Mouse (Mus musculus): Measurements from ENCODE around the gene Hoxb7. TPM values are rescaled to one million over a fixed set of nuclear protein-coding genes. Genes with fewer than 3 reads are reported as not detected.

Hoxb7 gene
- polyA plus RNA-seq, 1 experiment from 2014 or later = 29.3 TPM

- Histone ChIP-seq H3K27ac (ENCODE audit: low read depth, low read length) (no peak overlapping the region), H3K9me3 (ENCODE audit: control insufficient read depth, low read length) (no peaks in the 10 kb centered on the region), H3K9ac (ENCODE audit: low read depth, low read length) (no peak overlapping the region), H3K4me2 (ENCODE audit: low read length) (no peak overlapping the region), H3K36me3 (ENCODE audit: control insufficient read depth, insufficient read depth, low read length) (no peaks in the 10 kb centered on the region), H3K27me3 (replicated peaks; ENCODE audit: control insufficient read depth, insufficient read depth, low read length) (peaks cover 78% of the 10 kb centered on the region), H3K4me1 (ENCODE audit: control insufficient read depth, insufficient read depth, low read depth, low read length) (peaks cover 4% of the 10 kb centered on the region; the same call in 1 of the 2 replicates), H3K4me3 (ENCODE audit: low read length) (no peak overlapping the region)
- 14% methylated on average over 7 of the region's 7 CpGs for WGBS
- ATAC-seq = no peak
Measured at GRCm38 (mm10) chr11:96267021-96267920, 19.2 kb upstream of the Hoxb7 start.

- 7% methylated on average over 1 of the region's 1 CpGs for WGBS
- ATAC-seq = no peak
- no peak overlapping the region for H3K4me2 ChIP-seq (ENCODE audit: low read length)
- H3K27ac ChIP-seq (ENCODE audit: low read depth, low read length) = no peak overlapping the region
- peaks cover 75% of the 10 kb centered on the region for H3K27me3 ChIP-seq (replicated peaks; ENCODE audit: control insufficient read depth, insufficient read depth, low read length)
- H3K9ac ChIP-seq (ENCODE audit: low read depth, low read length) = no peak overlapping the region
- no peaks in the 10 kb centered on the region for H3K36me3 ChIP-seq (ENCODE audit: control insufficient read depth, insufficient read depth, low read length)
- no peaks in the 10 kb centered on the region for H3K9me3 ChIP-seq (ENCODE audit: control insufficient read depth, low read length)
- peaks cover 7% of the 10 kb centered on the region; the same call in 1 of the 2 replicates for H3K4me1 ChIP-seq (ENCODE audit: control insufficient read depth, insufficient read depth, low read depth, low read length)
- H3K4me3 ChIP-seq (ENCODE audit: low read length) = no peak overlapping the region
Measured at GRCm38 (mm10) chr11:96268031-96268745, 18.2 kb upstream of the Hoxb7 start.

- H3K27me3 ChIP-seq (replicated peaks; ENCODE audit: control insufficient read depth, insufficient read depth, low read length) = peaks cover 76% of the 10 kb centered on the region
- peaks cover 7% of the 10 kb centered on the region; the same call in 1 of the 2 replicates for H3K4me1 ChIP-seq (ENCODE audit: control insufficient read depth, insufficient read depth, low read depth, low read length)
- no peaks in the 10 kb centered on the region for H3K36me3 ChIP-seq (ENCODE audit: control insufficient read depth, insufficient read depth, low read length)
- no peak for ATAC-seq
- no peak overlapping the region for H3K9ac ChIP-seq (ENCODE audit: low read depth, low read length)
- H3K4me3 ChIP-seq (ENCODE audit: low read length) = no peak overlapping the region
- H3K9me3 ChIP-seq (ENCODE audit: control insufficient read depth, low read length) = no peaks in the 10 kb centered on the region
- H3K4me2 ChIP-seq (ENCODE audit: low read length) = no peak overlapping the region; the same call in 1 of the 2 replicates
- no peak overlapping the region for H3K27ac ChIP-seq (ENCODE audit: low read depth, low read length)
- under 1% methylated on average over 19 of the region's 19 CpGs for WGBS
Measured at GRCm38 (mm10) chr11:96269869-96270268, 16.6 kb upstream of the Hoxb7 start.

GRCm38 (mm10) chr11:96270996-96271540 lies 15.4 kb upstream of the Hoxb7 start, which contains the start of gene Hoxb9:
TSS of gene Hoxb9 (plus strand) at chr11:96271457.
- Histone ChIP-seq H3K27ac (ENCODE audit: low read depth, low read length) (no peak within 1 kb of the TSS), H3K4me3 (ENCODE audit: low read length) (peak within 1 kb of the TSS; percentile 28), H3K27me3 (replicated peaks; ENCODE audit: control insufficient read depth, insufficient read depth, low read length) (peaks cover 77% of the 10 kb centered on the region), H3K4me2 (ENCODE audit: low read length) (peak within 1 kb of the TSS; percentile 48), H3K4me1 (ENCODE audit: control insufficient read depth, insufficient read depth, low read depth, low read length) (peaks cover 7% of the 10 kb centered on the region; the same call in 1 of the 2 replicates), H3K9ac (ENCODE audit: low read depth, low read length) (peak within 1 kb of the TSS; percentile 27), H3K9me3 (ENCODE audit: control insufficient read depth, low read length) (no peaks in the 10 kb centered on the region), H3K36me3 (ENCODE audit: control insufficient read depth, insufficient read depth, low read length) (no peaks in the 10 kb centered on the region)
- WGBS = 1% methylated on average over 36 of the region's 40 CpGs
- no peak for ATAC-seq

GRCm38 (mm10) chr11:96271541-96272011 lies 14.8 kb upstream of the Hoxb7 start:
- no peaks in the 10 kb centered on the region for H3K36me3 ChIP-seq (ENCODE audit: control insufficient read depth, insufficient read depth, low read length)
- under 1% methylated on average over 52 of the region's 52 CpGs for WGBS
- H3K27me3 ChIP-seq (replicated peaks; ENCODE audit: control insufficient read depth, insufficient read depth, low read length) = peaks cover 76% of the 10 kb centered on the region
- ATAC-seq = no peak
- peak overlapping the region; percentile 7; the same call in 1 of the 2 replicates for H3K9ac ChIP-seq (ENCODE audit: low read depth, low read length)
- peak overlapping the region; percentile 48 for H3K4me2 ChIP-seq (ENCODE audit: low read length)
- H3K27ac ChIP-seq (ENCODE audit: low read depth, low read length) = no peak overlapping the region
- H3K4me1 ChIP-seq (ENCODE audit: control insufficient read depth, insufficient read depth, low read depth, low read length) = peaks cover 7% of the 10 kb centered on the region; the same call in 1 of the 2 replicates
- no peaks in the 10 kb centered on the region for H3K9me3 ChIP-seq (ENCODE audit: control insufficient read depth, low read length)
- peak overlapping the region; percentile 28 for H3K4me3 ChIP-seq (ENCODE audit: low read length)

GRCm38 (mm10) chr11:96272024-96272921 lies 14.2 kb upstream of the Hoxb7 start:
- H3K36me3 ChIP-seq (ENCODE audit: control insufficient read depth, insufficient read depth, low read length) = no peaks in the 10 kb centered on the region
- peak overlapping the region; percentile 28 for H3K4me3 ChIP-seq (ENCODE audit: low read length)
- H3K9me3 ChIP-seq (ENCODE audit: control insufficient read depth, low read length) = no peaks in the 10 kb centered on the region
- H3K27me3 ChIP-seq (replicated peaks; ENCODE audit: control insufficient read depth, insufficient read depth, low read length) = peaks cover 75% of the 10 kb centered on the region
- WGBS = under 1% methylated on average over 58 of the region's 58 CpGs
- peaks cover 7% of the 10 kb centered on the region; the same call in 1 of the 2 replicates for H3K4me1 ChIP-seq (ENCODE audit: control insufficient read depth, insufficient read depth, low read depth, low read length)
- H3K27ac ChIP-seq (ENCODE audit: low read depth, low read length) = no peak overlapping the region
- ATAC-seq = peak; percentile 69
- peak overlapping the region; percentile 48 for H3K4me2 ChIP-seq (ENCODE audit: low read length)
- peak overlapping the region; percentile 27 for H3K9ac ChIP-seq (ENCODE audit: low read depth, low read length)

GRCm38 (mm10) chr11:96274428-96274827 lies 12.0 kb upstream of the Hoxb7 start:
- Histone ChIP-seq H3K27me3 (replicated peaks; ENCODE audit: control insufficient read depth, insufficient read depth, low read length) (peaks cover 70% of the 10 kb centered on the region), H3K9ac (ENCODE audit: low read depth, low read length) (no peak overlapping the region), H3K27ac (ENCODE audit: low read depth, low read length) (no peak overlapping the region), H3K4me3 (ENCODE audit: low read length) (no peak overlapping the region), H3K36me3 (ENCODE audit: control insufficient read depth, insufficient read depth, low read length) (no peaks in the 10 kb centered on the region), H3K4me2 (ENCODE audit: low read length) (no peak overlapping the region), H3K4me1 (ENCODE audit: control insufficient read depth, insufficient read depth, low read depth, low read length) (peaks cover 7% of the 10 kb centered on the region; the same call in 1 of the 2 replicates), H3K9me3 (ENCODE audit: control insufficient read depth, low read length) (no peaks in the 10 kb centered on the region)
- ATAC-seq = no peak
- 6% methylated on average over 10 of the region's 10 CpGs for WGBS

GRCm38 (mm10) chr11:96275896-96276295 lies 10.5 kb upstream of the Hoxb7 start:
- Histone ChIP-seq H3K9me3 (ENCODE audit: control insufficient read depth, low read length) (no peaks in the 10 kb centered on the region), H3K4me2 (ENCODE audit: low read length) (no peak overlapping the region), H3K27me3 (replicated peaks; ENCODE audit: control insufficient read depth, insufficient read depth, low read length) (peaks cover 76% of the 10 kb centered on the region), H3K36me3 (ENCODE audit: control insufficient read depth, insufficient read depth, low read length) (no peaks in the 10 kb centered on the region), H3K4me3 (ENCODE audit: low read length) (no peak overlapping the region), H3K4me1 (ENCODE audit: control insufficient read depth, insufficient read depth, low read depth, low read length) (peaks cover 7% of the 10 kb centered on the region; the same call in 1 of the 2 replicates), H3K9ac (ENCODE audit: low read depth, low read length) (no peak overlapping the region), H3K27ac (ENCODE audit: low read depth, low read length) (no peak overlapping the region)
- WGBS = 10% methylated on average over 4 of the region's 4 CpGs
- no peak for ATAC-seq

Measured in hindbrain, embryonic 16.5 days (tissue).